Mouse (Mus musculus): ENCODE measurements around the gene Ccl3. TPM values are rescaled to one million over a fixed set of nuclear protein-coding genes. Genes with fewer than 3 reads are reported as not detected.

Gene Ccl3
- polyA plus RNA-seq, 1 experiment from 2014 or later: 1.9 TPM

GRCm38 (mm10) chr11:83610900-83611299 lies 38.3 kb downstream of the Ccl3 start:
- Histone ChIP-seq H3K4me1 (replicated peaks; ENCODE audit: control insufficient read depth, insufficient read depth, low read length) (no peaks in the 10 kb centered on the region), H3K4me3 (ENCODE audit: low read depth, low read length) (no peak overlapping the region), H3K36me3 (ENCODE audit: control insufficient read depth, insufficient read depth, low read length) (no peaks in the 10 kb centered on the region), H3K4me2 (replicated peaks; ENCODE audit: low read depth, low read length) (no peak overlapping the region), H3K9ac (ENCODE audit: low read depth, low read length) (no peak overlapping the region), H3K9me3 (ENCODE audit: control insufficient read depth, low read length) (no peaks in the 10 kb centered on the region), H3K27ac (ENCODE audit: low read depth, low read length) (no peak overlapping the region), H3K27me3 (ENCODE audit: control insufficient read depth, insufficient read depth, low read length) (no peaks in the 10 kb centered on the region)
- DNase-seq (ENCODE audit: low spot score): no peak
- 77% methylated on average over 2 of the region's 2 CpGs for WGBS
- ATAC-seq (ENCODE audit: low FRiP score): no peak

DNA sequence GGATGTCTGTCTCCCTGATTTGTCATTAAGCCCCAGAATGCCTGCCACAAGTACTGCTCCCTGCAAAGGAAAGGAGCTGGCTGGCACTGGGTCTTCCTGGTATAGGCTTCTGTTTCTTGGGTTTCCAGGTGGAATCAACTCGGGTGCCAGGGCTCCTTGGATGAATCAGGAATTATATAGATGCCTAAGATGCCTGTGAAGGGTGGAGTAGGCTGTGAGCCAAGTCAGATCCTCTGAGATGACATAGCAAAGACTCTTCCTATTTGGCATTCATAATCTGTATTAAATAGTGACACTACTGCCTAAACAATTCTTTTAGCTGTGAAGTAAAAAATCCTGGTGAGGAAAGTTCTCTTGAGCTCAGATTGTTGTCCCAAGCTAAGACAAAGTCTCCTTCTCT lies 42.8 kb downstream of the Ccl3 start:
- no peaks in the 10 kb centered on the region for H3K27me3 ChIP-seq (ENCODE audit: control insufficient read depth, insufficient read depth, low read length)
- DNase-seq (ENCODE audit: low spot score) (no peak), ATAC-seq (ENCODE audit: low FRiP score) (no peak)
- H3K4me3 ChIP-seq (ENCODE audit: low read depth, low read length): no peak overlapping the region
- no peak overlapping the region for H3K9ac ChIP-seq (ENCODE audit: low read depth, low read length)
- 50% methylated on average over 1 of the region's 1 CpGs for WGBS
- no peaks in the 10 kb centered on the region for H3K36me3 ChIP-seq (ENCODE audit: control insufficient read depth, insufficient read depth, low read length)
- H3K27ac ChIP-seq (ENCODE audit: low read depth, low read length): no peak overlapping the region
- H3K4me1 ChIP-seq (replicated peaks; ENCODE audit: control insufficient read depth, insufficient read depth, low read length): no peaks in the 10 kb centered on the region
- H3K9me3 ChIP-seq (ENCODE audit: control insufficient read depth, low read length): no peaks in the 10 kb centered on the region
- H3K4me2 ChIP-seq (replicated peaks; ENCODE audit: low read depth, low read length): no peak overlapping the region

GRCm38 (mm10) chr11:83605535-83605934 lies 43.6 kb downstream of the Ccl3 start:
- Histone ChIP-seq H3K9me3 (ENCODE audit: control insufficient read depth, low read length) (no peaks in the 10 kb centered on the region), H3K27me3 (ENCODE audit: control insufficient read depth, insufficient read depth, low read length) (no peaks in the 10 kb centered on the region), H3K4me3 (ENCODE audit: low read depth, low read length) (no peak overlapping the region), H3K36me3 (ENCODE audit: control insufficient read depth, insufficient read depth, low read length) (no peaks in the 10 kb centered on the region), H3K4me1 (replicated peaks; ENCODE audit: control insufficient read depth, insufficient read depth, low read length) (no peaks in the 10 kb centered on the region), H3K27ac (ENCODE audit: low read depth, low read length) (no peak overlapping the region), H3K4me2 (replicated peaks; ENCODE audit: low read depth, low read length) (no peak overlapping the region), H3K9ac (ENCODE audit: low read depth, low read length) (no peak overlapping the region)
- 95% methylated on average over 3 of the region's 3 CpGs for WGBS
- ATAC-seq (ENCODE audit: low FRiP score) (no peak), DNase-seq (ENCODE audit: low spot score) (no peak)

DNA sequence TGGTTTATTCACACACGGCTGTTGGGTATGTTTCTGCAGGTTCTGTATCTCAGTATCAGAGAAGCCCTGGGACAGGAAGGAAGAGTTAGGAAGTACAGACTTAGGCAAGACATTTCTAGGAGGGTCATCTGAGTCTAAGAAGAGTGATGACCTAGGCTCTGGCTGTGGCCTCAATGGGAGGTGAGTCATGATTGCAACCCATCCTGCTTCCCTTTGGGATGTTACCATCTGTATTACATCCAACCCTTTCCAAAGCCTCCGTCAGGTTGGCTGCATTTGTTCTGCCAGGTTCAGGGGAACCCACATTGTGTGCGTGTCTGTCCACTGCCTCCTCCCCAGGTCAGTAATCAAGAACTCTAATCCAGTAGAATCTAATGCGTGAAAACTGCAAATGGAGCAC lies 44.5 kb downstream of the Ccl3 start:
- no peak overlapping the region for H3K27ac ChIP-seq (ENCODE audit: low read depth, low read length)
- no peak overlapping the region for H3K4me2 ChIP-seq (replicated peaks; ENCODE audit: low read depth, low read length)
- DNase-seq (ENCODE audit: low spot score): no peak
- no peaks in the 10 kb centered on the region for H3K4me1 ChIP-seq (replicated peaks; ENCODE audit: control insufficient read depth, insufficient read depth, low read length)
- no peak for ATAC-seq (ENCODE audit: low FRiP score)
- H3K9ac ChIP-seq (ENCODE audit: low read depth, low read length): no peak overlapping the region
- H3K36me3 ChIP-seq (ENCODE audit: control insufficient read depth, insufficient read depth, low read length): no peaks in the 10 kb centered on the region
- H3K9me3 ChIP-seq (ENCODE audit: control insufficient read depth, low read length): no peaks in the 10 kb centered on the region
- no peak overlapping the region for H3K4me3 ChIP-seq (ENCODE audit: low read depth, low read length)
- no peaks in the 10 kb centered on the region for H3K27me3 ChIP-seq (ENCODE audit: control insufficient read depth, insufficient read depth, low read length)
- WGBS: 94% methylated on average over 4 of the region's 4 CpGs

DNA sequence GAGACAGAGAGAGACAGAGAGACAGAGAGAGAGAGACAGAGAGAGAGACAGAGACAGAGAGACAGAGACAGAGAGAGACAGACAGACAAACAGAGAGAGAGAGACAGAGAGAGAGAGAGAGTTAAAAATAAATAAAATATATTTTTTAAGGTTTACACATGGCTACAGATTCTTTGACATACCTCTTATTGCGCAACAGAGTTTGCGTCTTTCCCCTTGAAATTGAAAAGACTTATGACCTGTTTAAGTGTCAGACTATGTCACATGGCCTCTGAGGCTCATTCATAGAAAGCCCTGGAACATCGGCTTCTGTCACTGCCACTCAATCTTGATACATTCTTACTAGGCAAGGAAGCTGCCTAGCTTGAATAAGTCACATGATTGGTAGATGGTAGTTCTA lies 45.8 kb downstream of the Ccl3 start:
- ATAC-seq (ENCODE audit: low FRiP score): no peak
- H3K4me1 ChIP-seq (replicated peaks; ENCODE audit: control insufficient read depth, insufficient read depth, low read length): no peaks in the 10 kb centered on the region
- H3K27ac ChIP-seq (ENCODE audit: low read depth, low read length): no peak overlapping the region
- 96% methylated on average over 3 of the region's 3 CpGs for WGBS
- no peak overlapping the region for H3K4me2 ChIP-seq (replicated peaks; ENCODE audit: low read depth, low read length)
- H3K36me3 ChIP-seq (ENCODE audit: control insufficient read depth, insufficient read depth, low read length): no peaks in the 10 kb centered on the region
- H3K4me3 ChIP-seq (ENCODE audit: low read depth, low read length): no peak overlapping the region
- H3K9me3 ChIP-seq (ENCODE audit: control insufficient read depth, low read length): no peaks in the 10 kb centered on the region
- no peak overlapping the region for H3K9ac ChIP-seq (ENCODE audit: low read depth, low read length)
- no peak for DNase-seq (ENCODE audit: low spot score)
- no peaks in the 10 kb centered on the region for H3K27me3 ChIP-seq (ENCODE audit: control insufficient read depth, insufficient read depth, low read length)

DNA sequence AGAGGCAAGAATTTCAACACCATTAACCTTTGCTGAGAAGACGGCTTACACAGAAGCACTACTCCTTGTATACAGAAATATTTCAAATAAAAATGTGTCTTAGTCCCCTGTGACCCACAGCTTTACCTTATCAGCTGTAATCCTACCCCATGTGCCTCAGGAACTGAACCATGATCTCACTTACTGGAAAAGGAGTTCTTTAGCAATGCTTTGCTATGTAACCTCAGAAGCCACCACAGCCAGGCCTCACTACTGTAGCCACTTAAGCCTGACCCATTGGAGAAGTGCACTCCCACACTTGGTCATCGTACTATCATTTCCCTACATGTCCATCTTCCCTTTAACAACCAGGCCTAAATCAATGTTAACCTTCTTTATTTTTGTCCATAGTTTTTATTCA lies 48.6 kb downstream of the Ccl3 start:
- Histone ChIP-seq H3K27ac (ENCODE audit: low read depth, low read length) (no peak overlapping the region), H3K27me3 (ENCODE audit: control insufficient read depth, insufficient read depth, low read length) (no peaks in the 10 kb centered on the region), H3K4me2 (replicated peaks; ENCODE audit: low read depth, low read length) (no peak overlapping the region), H3K9ac (ENCODE audit: low read depth, low read length) (no peak overlapping the region), H3K4me3 (ENCODE audit: low read depth, low read length) (no peak overlapping the region), H3K9me3 (ENCODE audit: control insufficient read depth, low read length) (no peaks in the 10 kb centered on the region), H3K36me3 (ENCODE audit: control insufficient read depth, insufficient read depth, low read length) (no peaks in the 10 kb centered on the region), H3K4me1 (replicated peaks; ENCODE audit: control insufficient read depth, insufficient read depth, low read length) (no peaks in the 10 kb centered on the region)
- 89% methylated on average over 2 of the region's 2 CpGs for WGBS
- ATAC-seq (ENCODE audit: low FRiP score): no peak
- no peak for DNase-seq (ENCODE audit: low spot score)

DNA sequence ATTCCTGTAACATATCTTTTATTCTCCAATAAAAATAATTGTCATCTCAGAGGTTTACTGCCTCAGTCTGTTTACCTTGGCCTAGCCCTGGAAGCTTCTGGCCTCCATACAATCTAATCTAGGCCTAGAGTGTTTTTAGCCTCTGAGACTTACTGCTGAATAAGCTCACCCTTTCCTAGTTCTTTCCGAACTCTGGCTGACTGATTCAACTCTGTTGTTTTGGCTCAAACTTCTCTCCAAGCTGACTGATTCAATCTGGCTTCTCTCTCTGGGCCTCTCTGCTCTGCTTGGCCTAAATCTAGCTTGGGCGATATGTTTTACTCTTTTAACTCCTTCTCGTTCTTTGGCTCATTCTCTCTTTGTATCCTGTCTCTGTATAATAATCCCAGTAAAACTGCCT lies 50.2 kb downstream of the Ccl3 start:
- WGBS: 91% methylated on average over 3 of the region's 3 CpGs
- Histone ChIP-seq H3K4me3 (ENCODE audit: low read depth, low read length) (no peak overlapping the region), H3K4me2 (replicated peaks; ENCODE audit: low read depth, low read length) (no peak overlapping the region), H3K9me3 (ENCODE audit: control insufficient read depth, low read length) (no peaks in the 10 kb centered on the region), H3K4me1 (replicated peaks; ENCODE audit: control insufficient read depth, insufficient read depth, low read length) (no peaks in the 10 kb centered on the region), H3K27ac (ENCODE audit: low read depth, low read length) (no peak overlapping the region), H3K36me3 (ENCODE audit: control insufficient read depth, insufficient read depth, low read length) (no peaks in the 10 kb centered on the region), H3K9ac (ENCODE audit: low read depth, low read length) (no peak overlapping the region), H3K27me3 (ENCODE audit: control insufficient read depth, insufficient read depth, low read length) (no peaks in the 10 kb centered on the region)
- ATAC-seq (ENCODE audit: low FRiP score): no peak
- no peak for DNase-seq (ENCODE audit: low spot score)

DNA sequence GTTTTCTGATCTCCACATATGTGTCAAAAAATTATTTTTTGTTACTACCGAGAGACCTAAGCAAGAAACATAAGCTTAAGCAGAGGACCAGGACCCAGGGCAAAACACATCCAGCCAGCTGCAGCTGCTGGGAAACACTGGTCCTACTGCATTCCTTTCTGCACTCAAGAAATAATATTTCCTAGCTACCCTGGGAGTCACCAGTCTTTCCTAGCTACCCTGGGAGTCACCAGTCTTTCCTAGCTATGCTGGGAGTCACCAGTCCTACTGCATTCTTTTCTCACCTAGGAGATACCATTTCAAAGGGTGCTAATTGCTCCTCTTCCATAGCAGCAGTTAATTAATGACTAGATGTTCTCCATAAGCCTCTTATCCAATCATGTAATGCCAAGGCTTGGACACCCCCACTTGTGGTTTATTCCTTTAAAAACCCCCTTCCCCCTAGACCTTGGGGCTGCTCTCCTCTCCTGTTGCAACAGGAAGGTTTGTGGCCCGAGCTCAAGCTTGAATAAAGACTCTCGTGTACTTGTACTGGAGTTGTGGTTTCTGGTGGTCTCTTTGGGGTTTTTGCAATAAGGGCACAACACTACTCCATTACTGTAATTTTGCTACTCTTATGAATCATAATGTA lies 50.8 kb downstream of the Ccl3 start:
- no peaks in the 10 kb centered on the region for H3K4me1 ChIP-seq (replicated peaks; ENCODE audit: control insufficient read depth, insufficient read depth, low read length)
- DNase-seq (ENCODE audit: low spot score) (no peak), ATAC-seq (ENCODE audit: low FRiP score) (no peak)
- WGBS: 81% methylated on average over 3 of the region's 3 CpGs
- H3K9me3 ChIP-seq (ENCODE audit: control insufficient read depth, low read length): no peaks in the 10 kb centered on the region
- no peak overlapping the region for H3K4me3 ChIP-seq (ENCODE audit: low read depth, low read length)
- H3K27me3 ChIP-seq (ENCODE audit: control insufficient read depth, insufficient read depth, low read length): no peaks in the 10 kb centered on the region
- no peak overlapping the region for H3K9ac ChIP-seq (ENCODE audit: low read depth, low read length)
- no peaks in the 10 kb centered on the region for H3K36me3 ChIP-seq (ENCODE audit: control insufficient read depth, insufficient read depth, low read length)
- no peak overlapping the region for H3K27ac ChIP-seq (ENCODE audit: low read depth, low read length)
- H3K4me2 ChIP-seq (replicated peaks; ENCODE audit: low read depth, low read length): no peak overlapping the region

Measured in hindbrain, embryonic 11.5 days (tissue).